Mouse (Mus musculus) testis, postnatal 10 days (tissue): ENCODE measurements at regions not wholly inside any gene's neighbourhood (a gene's known extent, or its start where the extent isn't known, plus 50 kb on each side); places are given as distances from the start of the nearest gene placed in this dataset.

ENCODE experiments used
- DNase-seq: peaks from one replicate; pipeline ENCODE4 v3.0.0; 2021; ENCODE audit warnings: low spot score

DNA sequence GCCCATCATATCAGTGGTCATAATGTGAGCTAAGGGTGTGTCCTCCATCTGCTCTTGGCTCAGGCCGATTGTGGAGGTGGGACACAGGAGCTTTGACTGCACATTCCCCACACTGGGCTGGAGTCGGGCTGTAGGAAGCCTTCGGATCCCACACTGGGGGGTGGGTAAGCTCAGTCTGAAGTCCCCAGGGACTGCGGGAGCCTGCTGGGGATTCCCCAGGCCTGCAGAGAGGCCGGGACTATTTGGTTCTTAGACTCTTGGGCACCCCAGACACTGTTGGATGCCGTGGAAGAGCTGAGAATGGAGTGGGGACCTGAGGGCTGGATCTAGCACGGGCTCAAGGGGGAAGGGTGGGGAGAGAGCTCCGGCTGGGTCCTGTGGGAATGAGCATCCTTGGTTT, 547.1 kb upstream of the Nrp1 start:
- DNase-seq = no peak

DNA sequence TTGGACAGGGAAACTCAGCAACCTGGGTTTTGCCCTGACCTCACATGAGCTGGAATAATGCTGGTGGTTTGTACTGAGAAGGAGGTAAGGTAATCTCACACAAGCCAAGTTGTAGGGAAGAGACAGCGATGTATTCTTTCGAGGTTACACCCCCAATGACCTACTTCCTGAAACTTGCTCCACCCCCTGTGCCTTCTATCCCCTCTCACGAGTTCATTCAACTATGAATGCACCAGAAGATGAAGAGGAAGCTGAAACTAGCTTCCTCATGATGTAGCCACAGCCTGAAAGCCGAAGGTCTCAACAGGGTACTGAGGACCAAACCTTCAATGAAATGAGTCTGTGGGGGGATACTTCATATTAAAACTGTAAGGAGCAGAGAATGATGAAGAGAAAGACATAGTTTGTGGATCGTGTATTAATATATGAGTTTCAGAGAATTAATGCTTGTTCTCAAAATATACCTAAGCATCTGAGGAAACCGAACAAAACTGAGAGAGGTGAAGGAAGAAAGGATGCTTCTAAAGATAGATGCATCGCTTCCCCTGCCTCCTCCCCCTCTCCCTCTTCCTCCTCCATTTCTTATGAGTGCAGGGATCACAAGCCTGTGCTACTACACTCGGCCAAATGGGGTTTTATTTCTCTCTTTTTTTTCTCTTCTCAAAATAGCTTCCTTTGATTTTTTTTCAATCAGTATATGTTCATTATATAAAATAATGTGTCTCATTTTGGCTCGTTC, 543.5 kb upstream of the Nrp1 start:
- DNase-seq = no peak

DNA sequence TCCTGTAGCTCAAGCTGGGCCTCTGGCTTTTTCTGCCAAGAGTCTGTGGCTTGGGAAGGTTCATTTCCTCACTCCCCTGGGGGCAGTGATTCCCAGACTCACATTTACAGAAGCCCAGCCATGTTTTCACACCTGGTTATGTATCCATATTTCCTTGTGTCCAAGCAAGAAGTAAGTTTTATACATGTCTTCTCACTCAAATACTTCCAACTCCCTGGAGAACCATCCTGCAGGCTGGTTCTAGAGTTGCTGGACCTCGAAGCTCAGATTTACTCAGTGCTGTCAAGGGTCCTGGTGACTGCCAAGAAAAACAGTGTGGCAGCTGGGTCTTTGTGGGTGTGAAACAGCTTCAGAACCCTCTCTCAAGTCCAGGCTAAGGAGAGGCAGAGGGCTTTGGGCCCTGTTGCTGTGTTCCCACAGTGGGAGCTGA, 537.6 kb upstream of the Nrp1 start:
- no peak for DNase-seq

DNA sequence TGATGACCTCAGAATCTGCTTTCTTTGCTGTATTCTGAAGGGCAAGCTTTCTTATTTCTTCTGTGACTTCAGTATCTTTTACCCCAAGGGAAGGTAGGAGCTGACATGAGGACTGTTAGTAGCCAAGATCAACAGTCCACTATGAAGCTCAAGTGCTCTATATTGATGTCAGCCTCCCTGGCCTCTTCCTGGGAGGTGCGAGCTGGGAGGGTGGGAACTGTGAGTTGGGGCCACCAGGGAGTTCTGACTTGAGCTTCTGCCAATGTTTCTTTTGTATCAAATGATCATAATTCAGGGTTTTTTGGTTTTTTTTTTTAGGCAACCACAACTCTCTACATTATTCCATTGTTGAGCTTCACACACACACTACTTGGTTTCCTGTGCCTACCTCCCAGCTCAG, 536.8 kb upstream of the Nrp1 start:
- DNase-seq = no peak

DNA sequence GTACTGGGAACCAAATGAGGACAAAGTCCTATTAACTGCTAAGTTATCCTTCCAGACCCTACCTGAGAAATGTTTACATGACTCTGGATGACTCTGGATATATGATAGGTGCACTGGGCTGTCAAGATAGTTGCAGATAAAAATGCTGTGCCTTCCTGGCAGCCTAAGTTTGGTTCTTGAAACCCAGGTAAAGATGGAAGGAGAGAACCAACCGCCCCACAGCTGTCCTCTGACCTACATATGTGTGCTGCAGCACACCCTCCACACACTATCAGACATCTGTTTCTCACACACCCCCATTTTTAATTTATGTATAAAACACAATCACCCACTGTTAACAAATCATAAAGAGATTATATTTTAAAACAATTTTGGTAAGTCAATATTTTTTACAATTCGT, 533.4 kb upstream of the Nrp1 start:
- DNase-seq = no peak

DNA sequence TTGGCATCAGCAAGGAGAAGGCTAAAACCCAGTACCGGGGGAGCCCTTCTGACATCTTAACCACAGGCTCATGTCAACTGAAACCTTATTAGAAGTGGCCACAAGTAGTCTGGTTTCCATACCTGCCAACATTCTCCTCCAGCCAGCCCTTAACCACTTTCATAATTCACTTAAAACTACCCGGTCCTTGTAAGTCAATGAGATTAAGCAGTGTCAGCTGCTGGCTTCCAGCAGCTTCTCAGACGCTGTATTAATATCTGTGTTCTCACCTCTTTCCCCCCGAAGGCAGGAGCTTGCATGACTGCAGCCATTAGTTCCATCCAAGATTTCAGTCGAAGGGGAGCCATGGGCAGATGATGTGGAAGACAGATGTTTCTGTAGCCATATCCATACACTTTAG, 530.6 kb upstream of the Nrp1 start:
- no peak for DNase-seq

DNA sequence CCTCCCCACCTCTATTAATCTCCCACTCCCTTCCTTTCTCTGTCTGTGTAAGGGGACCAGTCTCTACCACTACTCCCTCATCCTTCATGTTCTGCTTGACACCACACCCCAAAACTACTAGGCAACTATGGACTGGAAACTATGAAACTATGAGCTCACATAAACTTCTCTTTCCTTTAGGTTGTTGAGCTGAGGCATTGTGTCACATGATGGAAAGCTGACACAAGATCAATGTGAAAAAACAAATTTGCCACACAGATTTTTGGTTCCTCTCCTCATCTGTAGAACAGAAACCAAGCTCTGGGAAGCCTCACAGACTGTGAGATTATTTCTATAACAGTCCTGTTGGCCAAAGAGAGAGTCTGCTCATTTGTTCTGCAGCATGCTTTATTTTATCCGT, 528.7 kb upstream of the Nrp1 start:
- no peak for DNase-seq

DNA sequence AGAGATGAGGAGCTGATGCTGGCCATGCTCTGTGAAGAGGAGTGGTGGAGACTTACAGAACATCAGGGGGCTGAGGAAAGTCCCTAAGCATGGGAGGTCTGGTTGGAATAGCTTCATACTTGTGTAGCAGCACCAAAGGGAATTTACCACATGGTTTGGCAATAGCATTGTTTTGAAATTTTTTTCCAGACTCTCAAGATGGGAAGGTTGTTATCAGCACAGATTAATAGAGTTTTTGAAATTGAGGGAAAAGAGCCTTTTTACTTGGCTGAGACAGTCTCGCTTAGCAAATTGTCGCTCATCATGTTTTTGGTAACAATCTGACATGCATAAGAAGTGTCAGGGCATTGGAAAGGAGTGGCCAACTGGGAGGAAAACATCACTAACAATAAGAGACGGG, 524.4 kb upstream of the Nrp1 start:
- no peak for DNase-seq

DNA sequence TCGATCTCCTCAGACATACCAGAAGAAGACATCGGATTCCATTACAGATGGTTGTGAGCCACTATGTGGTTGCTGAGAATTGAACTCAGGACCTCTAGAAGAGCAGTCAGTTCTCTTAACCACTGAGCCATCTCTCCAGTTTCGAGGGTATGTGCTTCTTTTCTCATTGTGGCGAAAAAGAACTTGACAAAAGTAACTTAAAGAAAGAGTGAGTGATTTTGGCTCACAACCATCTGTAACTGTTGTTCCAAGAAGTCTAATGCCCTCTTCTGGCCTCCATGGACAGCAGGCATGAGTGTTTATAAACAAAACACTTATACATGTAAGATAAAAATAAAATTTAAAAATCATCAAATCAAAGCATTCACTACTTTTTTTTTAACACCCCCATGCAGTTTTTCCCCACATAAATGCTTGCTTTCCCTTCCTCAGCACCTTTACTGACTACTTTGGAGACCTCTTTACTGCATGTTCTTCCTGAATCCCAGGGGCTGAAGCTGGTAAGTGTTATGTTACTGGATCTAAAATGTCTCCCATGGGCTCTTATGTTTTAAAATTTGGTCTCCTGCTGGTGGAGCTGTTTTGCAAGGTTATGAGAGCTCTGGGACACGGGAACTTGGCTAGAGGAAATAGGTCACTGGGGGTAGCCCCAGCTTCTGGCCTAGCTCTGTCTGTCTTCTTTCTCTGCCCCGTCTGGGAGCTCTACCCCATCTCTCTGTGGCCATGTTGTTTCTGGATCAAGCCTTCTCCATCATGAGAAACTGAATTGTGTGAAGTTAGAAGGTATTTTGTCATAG, 521.8 kb upstream of the Nrp1 start:
- no peak for DNase-seq

DNA sequence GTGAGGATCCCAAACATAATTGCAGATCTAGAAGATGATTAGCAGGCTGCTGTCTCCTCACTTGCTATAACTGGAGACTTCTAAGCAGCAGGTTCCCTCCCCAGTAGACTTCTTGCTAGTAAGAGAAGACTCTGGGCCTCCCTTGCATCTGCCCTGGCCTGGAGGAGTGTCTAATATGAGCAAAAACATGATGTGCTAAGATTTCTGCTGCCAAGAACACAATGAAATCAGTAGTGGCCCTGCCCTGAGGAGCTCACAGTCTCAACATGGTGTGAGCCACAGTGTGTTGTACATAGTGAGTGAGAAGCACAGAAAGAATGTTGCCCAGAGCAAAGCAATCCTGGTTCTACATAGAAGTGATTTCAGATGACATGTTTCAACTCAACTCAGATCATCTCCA, 520.1 kb upstream of the Nrp1 start:
- DNase-seq = no peak

DNA sequence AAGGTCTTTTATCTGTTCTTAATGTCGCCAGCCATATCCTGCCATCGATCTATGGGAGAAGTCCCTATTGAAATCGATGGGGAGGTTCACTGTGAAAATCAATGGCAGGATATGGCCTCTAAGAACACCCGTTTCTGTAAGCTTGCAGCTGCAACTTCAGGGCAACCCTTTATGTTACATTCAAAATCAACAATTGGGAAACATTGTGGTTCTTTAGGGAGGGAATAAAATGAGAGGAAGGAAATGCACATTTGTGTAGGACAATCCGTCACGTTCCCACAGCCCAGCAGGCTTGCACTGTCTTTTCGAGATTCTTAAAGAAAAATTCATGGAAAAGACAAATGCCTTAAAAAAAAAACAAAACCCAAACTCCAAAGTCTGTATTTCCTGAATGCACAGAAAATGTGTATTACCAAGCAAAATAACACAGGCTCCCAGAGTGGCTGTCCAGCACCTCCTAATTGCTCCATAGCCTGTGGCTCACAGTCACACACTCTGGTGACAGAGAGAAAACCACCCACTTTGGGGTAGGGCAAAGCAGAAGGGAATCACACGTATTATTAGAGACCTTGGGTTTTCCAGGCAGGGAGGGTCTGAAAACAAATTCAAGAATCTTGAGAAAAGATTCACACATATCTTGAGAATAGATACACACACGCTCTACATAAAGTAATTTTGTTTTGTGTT, 510.9 kb upstream of the Nrp1 start:
- no peak for DNase-seq

DNA sequence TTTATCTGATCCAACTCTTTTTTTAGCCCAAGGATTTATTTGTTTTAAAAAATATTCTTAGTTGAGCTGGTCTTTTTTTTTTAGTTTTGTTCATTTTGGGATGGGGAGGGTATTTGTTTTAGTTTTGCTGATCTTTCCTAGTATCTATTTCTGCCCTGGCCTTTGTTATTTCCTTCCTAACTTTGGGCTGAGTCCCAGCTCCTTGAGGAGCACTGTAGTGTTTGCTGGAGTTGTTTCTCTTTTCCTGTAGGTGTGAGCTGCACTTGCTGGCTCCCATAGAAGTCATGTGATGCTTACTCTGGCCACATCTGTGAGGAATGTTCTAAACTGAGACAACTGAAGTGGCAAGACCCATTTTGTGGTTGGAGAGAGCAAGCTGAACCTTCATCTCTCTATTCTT, 508.5 kb upstream of the Nrp1 start:
- DNase-seq = no peak

DNA sequence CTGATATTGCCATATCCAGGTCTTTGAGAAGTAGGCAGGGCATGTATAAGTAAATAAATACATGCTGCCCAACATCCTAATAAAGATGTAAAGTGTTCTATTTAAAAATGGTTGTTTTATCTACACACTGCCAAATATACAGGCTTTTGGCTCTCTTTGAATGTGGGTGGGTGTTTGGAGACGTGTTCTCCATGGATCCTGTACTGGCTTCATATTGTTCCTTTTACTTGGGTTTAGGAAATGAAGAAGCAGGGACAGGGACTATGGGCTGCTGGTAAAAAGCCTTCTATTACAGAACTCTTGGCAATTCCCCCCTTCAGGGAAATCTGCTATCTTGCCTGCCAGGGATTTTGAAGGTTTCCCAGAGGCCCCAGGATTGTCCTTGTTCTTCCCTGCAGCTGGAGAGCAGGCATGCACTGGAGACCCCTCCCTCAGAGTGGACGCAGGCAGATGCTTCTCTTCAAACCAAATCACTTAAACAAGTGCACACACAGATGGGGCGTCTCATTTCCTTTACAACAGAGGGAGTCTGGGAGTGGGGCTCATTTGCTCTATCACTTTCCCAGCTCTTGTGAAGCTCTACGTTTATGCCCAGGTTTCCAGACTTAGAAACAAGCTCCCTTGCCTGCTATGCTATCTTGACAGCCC, 502.6 kb upstream of the Nrp1 start:
- DNase-seq = no peak

DNA sequence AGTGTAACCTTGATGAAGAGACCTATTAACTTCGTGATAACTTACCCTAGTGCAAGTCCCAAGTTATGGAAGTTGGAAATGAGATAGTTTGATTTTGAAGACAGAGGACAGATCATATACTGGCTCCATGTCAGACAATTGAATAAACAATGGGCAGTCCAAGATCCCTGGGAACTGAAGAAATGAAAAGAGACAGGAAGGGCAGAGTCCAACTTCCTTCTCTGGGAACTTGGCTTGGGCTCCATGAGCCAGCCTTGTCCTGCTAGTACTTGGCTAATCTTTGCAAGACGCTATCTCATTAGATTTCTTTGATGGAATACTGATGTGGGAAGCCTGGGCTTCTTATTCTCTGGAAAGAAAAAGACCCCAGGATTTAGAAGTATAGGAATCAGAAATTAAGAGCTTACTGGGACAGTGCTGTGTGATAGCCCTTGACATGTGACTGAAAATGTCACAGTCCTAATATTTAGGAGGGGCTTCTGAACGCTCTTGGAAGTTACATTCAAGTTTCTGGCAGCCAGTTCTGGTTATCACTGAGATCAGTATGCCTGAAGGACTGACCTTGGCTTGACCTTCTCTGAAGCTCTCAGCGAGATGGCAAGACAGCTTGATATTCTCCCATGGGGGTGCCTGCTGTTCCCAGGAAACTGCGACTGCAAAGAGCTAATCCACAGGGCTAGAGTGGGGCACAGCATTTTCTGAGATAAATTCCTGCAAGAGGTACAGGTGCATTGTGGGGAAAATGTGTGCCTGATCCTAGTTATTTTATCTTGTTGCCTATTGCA, 501.9 kb upstream of the Nrp1 start:
- DNase-seq = no peak

DNA sequence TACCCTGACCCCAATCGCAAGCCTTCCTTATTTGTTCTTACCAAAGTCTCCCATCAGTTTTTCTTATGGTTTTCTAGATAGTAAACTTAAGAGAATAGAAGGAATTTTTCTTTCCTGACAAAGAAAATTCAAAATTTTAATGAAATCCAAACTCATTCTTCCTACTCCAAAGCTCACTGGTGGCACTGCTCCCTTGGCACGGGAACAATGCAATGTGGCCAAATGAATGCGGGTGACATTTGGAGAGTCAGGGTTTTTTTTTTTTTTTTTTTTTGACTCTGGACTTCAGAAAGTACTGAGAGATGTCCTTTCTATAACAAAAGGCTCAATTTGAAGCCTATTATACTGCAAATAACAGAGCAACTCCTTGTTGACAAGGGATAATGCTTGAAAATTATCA, 499.4 kb upstream of the Nrp1 start:
- DNase-seq = no peak

DNA sequence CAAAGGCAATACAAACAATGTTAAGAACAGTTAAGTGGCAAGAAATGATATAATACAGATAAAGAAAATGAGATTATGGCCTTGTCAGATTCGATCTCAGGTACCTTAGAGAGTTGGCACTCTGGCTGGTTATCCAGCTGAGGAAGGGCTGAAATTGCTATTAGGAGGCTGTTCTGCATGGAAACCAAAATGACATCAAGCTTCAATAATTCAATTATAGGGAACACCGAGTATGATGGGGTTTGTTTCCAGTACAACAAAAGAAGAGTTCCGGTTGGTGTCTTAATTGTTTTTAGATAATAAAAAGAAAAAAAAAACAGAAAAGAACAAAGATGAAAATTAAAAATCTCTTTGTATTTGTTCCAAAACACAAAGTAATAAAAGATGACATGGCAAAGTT, 498.0 kb upstream of the Nrp1 start:
- no peak for DNase-seq

DNA sequence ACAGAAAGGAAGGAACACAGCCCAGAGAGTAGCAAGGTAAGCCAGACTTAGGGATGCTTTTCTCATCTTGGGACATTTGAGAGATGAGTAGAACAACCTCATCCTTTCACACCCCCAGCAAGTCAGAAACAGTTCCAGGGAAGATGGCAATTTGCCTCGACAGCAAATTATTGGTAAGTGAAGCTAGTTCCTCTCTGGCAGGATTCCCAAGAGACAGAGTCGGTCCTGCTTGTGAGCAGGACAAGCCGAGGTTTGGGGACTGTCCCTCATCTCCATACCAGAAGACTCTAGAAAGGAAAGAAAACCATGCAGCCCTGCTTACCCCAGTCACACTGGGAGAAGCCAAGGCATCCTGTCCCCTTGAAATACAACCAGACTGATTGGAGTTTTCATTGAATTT, 497.5 kb upstream of the Nrp1 start:
- DNase-seq = no peak

DNA sequence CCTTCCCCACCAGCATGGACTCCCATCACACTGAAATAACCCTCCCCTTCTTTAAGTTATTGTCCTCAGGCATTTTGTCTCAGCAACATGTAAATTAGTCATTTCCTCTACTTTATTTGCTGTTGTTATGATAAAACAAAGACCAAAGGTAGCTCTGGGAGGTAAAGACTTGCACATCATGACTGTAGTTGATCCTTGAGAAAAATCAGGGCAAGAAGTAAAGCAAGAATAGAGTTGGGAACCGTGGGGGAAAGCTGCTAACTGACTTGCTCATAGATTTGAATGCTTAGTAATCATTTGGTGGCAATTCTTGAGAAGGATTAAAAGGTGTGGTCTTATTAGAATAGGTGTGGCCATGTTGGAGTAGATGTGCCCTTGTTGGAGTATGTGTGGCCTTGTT, 473.8 kb upstream of the Nrp1 start:
- no peak for DNase-seq

DNA sequence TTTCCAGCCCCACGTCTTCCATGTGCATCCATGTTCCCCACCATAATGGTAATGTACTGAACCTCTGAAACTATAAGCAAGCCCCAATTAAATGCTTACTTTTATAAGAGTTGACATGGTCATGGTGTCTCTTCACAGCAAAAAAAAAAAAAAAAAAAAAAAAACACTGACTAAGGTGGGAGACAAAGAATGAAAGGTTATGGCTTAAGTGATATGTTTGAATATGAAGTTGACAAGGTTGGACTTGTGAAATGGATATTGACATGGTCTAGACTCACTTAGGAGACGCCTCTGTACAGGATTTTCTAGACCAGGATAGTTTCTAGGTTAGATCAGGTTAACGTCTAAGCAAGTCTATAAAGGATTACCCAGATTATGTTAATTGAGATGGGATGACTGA, 473.2 kb upstream of the Nrp1 start:
- no peak for DNase-seq

DNA sequence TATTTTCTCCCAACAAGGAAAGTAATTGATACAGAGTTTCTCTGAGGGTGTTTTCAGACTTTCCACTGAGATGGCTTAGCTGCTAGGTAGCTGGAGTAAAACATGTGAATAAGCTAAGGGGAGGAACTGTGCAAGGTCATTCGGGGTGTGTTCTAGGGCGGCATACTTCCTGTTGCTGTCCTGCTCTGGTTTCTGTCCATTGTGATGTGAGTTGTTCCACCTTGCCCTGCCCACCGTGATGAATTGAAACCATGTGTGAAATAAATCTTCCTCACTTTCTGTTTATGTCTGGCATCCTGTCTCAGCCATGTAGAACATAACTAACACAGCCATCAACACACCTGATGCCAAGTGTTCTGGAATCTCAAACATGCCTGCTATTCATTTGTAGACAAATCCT, 472.6 kb upstream of the Nrp1 start:
- DNase-seq = no peak

DNA sequence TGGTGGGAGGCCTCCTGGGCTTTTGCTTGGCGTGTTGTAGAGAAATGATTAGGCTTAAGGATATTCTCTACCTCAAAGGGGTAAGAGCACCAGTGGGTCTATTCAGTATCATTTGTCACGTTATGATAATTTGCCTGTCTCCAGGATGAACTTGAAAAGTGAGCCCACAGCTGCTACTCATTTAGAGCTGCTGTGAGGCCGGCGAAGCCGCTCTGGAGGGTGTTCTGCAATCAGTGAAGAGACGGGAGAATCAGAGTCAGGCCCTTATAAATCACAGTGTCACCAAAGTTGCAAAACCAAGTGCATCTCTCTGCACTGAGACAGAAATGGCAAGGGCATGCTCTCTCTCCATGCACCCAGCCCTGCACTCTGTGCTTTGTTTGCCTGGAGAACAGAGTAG, 467.7 kb upstream of the Nrp1 start:
- no peak for DNase-seq

DNA sequence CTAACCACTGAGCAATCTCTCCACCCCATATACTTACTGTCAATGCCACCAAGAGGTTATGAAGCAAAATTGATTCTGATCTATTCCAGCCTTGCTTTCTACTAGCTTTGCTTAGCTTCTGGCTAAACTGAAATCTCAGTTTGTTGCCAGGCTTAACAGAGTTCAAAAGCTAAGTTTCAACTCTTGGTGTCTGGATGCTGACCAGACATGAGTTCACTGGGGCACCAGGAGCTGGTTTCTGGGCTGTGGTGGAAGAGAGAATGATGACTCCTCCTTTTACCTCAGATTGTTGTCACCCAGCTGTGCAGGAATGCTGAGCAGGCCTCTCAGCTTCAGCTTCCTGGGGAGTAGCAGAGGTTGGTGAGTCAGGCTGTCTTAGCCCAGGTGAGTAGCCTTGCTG, 464.1 kb upstream of the Nrp1 start:
- no peak for DNase-seq
